Mouse (Mus musculus) myocyte (in vitro differentiated cells): Measurements from ENCODE around the gene Ccnt1.

ENCODE experiments used
- E2F4 ChIP-seq: IDR thresholded peaks from one replicate; pipeline ENCODE4 v1.6.1; 2011; ENCODE audit warnings: mild to moderate bottlenecking, control low read depth, moderate library complexity; ENCODE audit not compliant: insufficient read depth
- MAX ChIP-seq: IDR thresholded peaks from one replicate; pipeline ENCODE4 v1.6.1; 2011; ENCODE audit warnings: low read depth, mild to moderate bottlenecking, control low read depth
- MYOG ChIP-seq, 3 experiments: IDR thresholded peaks; one replicate each; pipeline ENCODE4 v1.6.1; 2011; ENCODE audit warnings: control low read depth in 2 of 3, low read depth in 2 of 3, mild to moderate bottlenecking in 2 of 3; ENCODE audit not compliant: insufficient read length in 2 of 3, control insufficient read depth in 1 of 3, insufficient read depth in 1 of 3
- POLR2A ChIP-seq: IDR thresholded peaks from one replicate; pipeline ENCODE4 v1.6.1; 2011; ENCODE audit warnings: low read depth, mild to moderate bottlenecking, control low read depth, moderate library complexity; ENCODE audit not compliant: insufficient read length
- POLR2AphosphoS2 ChIP-seq: IDR thresholded peaks from one replicate; pipeline ENCODE4 v1.6.1; 2011; ENCODE audit warnings: low read depth, control low read depth; ENCODE audit not compliant: insufficient read length
- TCF12 ChIP-seq: IDR thresholded peaks from one replicate; pipeline ENCODE4 v1.6.1; 2011; ENCODE audit warnings: mild to moderate bottlenecking, control low read depth; ENCODE audit not compliant: poor library complexity, insufficient read depth, severe bottlenecking
- TCF3 ChIP-seq: IDR thresholded peaks from one replicate; pipeline ENCODE4 v1.6.1; 2011; ENCODE audit warnings: low read depth, control low read depth; ENCODE audit not compliant: insufficient read length

DNA sequence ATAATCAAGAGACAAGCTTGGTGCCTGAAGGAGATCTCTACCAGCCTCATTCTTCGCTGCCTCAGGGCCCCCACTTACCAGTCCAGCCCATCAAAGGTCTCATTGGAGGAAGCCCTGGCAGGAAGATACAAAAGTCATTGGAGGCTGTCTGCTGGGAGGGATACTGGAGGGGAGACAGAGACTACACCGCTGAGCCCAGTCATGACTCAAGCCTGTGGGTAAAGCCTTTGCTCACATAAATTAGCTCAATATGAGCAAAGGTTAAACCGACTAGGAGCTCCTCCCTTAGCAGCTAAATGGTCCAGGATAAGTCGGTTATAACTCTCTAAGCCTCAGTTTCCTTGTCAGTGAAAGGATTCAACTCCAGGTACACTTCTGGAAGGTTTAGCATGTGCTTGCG, 24.3 kb upstream of the Ccnt1 start:
- TF ChIP-seq POLR2AphosphoS2 (no peak), POLR2A (no peak), MYOG (IDR thresholded peaks at IDR 0.05; ENCODE audit: control insufficient read depth in 1 of 3, insufficient read depth in 1 of 3, insufficient read length in 2 of 3, low read depth in 2 of 3) (no peak), E2F4 (no peak), MAX (no peak), TCF12 (no peak), TCF3 (no peak)
